Mouse (Mus musculus): ENCODE results near the gene Zpbp2.
A peak's percentile ranks its signal among the peaks of the same experiment; 100 is the strongest.

The Zpbp2 gene

DNA sequence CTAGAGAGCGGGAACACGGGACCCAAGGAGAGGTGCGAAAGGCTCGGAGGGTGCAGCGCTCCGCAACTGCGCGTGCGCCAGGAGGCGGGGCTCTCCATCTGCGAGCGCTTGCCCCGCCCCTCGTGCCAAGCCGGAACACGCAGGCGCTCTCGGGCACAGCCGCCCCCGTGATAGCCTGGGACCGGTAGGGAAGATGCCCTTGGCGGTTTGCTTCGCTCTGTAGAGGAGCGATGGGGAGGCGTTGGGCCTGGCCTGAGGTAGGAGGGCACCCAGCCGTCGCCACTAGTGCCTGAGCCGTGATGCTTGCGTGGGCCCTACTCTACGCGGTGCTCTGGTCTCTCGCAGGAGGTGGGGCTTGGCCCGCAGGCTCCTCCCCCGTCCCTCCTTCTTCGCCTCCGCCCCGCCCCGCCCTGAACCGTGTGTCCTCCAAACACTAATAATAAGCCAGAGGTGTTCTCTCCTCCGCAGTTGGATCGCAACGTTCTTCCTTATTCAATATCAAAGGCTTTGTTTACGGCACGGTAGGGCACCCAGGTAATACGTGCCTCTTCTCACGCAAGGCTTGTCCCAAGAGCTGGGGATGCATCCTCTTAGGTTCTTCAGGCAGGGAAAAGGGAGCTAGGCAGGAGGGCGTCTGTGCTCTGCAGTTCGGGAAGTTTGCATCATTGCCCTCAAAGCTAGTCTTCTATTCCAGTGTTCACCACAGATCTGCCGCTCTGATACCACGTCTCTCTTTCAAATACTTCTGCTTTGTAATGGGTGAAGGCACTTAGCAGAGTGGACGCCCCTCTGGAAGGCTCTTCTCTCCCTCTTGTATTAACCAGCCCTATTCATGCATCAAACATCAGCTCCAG lies at the start of gene Zpbp2:
Zpbp2 (plus strand) TSS at position 123 of the 854 bp plus-strand sequence.
- DNase-seq (ENCODE audit: low spot score) = peak; percentile 33

DNA sequence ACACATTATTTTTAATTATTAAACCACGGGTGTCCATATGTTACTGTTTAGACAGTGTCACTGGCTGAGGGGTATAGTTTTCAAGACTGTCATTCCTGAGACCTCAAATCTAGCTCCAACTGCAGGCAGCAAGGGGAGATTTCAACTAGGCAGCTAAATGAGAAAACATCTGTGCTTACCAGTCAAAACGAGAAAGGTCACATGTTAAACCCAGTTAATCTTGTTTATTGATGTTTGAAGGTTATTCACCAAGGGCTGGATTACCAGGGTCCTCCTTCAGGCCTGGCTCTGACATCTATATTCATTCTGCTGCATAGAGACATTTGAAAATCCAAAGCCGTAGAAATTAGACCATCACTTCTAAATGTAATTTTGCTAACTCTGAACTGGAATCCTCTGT lies 46.0 kb upstream of the Zpbp2 start:
- DNase-seq (ENCODE audit: low spot score) = no peak

DNA sequence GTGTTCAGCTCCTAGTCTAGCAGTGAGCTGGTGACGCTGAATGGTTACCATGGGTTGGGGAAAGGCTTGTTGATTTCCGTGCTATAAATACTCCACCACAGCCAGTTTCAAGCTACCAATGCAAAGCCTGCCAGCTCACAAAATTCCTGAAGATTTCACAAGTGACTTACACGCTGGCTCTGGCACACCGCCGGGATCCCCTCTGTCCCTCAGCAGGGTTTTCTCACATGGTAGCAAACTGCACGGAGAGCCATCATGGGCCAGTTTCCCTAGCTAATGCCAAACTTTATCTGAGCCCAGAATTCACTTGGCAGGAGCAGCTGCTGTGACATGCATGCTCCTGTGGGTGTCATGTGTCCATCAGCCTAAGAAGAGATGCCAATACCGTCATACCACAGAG lies 41.5 kb upstream of the Zpbp2 start:
- DNase-seq (ENCODE audit: low spot score) = no peak

DNA sequence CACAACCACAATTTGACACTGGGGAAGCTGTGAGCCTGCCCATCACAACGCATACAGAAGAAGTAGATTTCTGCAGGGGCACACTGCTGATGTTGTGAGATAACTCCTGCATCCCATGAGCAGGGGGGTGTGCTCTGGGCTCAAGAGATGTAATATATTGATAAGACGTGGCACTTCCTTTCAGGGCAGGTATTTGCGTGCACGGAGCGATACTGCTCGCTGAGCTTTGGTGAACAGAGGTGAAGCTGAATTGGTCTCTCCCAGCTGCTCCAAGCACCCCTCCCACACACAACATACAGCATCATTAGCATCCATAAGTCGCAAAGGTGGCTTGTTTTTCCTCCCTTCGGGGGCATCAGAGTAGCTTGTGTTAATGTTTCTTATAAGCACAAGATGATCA lies 40.8 kb upstream of the Zpbp2 start:
- no peak for DNase-seq (ENCODE audit: low spot score)

DNA sequence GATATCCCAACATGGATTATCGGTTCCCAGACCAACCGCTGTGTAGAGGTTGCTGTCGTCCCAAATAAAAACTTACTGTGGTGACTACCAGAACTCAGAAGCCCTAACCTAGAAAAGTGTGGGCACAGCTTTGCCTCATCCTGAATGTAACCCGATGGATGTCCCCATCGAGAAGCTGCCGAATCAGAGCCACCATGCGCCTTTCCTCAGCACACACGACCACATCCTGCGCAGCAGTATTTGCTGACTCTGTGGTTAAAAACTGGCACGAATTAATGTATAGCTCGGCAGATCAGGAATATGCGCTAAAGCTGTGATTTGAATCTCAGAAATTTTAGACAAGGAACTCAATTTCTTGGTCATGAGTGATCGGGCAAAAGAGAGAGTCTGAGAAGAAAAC lies 38.0 kb upstream of the Zpbp2 start:
- DNase-seq (ENCODE audit: low spot score) = no peak

DNA sequence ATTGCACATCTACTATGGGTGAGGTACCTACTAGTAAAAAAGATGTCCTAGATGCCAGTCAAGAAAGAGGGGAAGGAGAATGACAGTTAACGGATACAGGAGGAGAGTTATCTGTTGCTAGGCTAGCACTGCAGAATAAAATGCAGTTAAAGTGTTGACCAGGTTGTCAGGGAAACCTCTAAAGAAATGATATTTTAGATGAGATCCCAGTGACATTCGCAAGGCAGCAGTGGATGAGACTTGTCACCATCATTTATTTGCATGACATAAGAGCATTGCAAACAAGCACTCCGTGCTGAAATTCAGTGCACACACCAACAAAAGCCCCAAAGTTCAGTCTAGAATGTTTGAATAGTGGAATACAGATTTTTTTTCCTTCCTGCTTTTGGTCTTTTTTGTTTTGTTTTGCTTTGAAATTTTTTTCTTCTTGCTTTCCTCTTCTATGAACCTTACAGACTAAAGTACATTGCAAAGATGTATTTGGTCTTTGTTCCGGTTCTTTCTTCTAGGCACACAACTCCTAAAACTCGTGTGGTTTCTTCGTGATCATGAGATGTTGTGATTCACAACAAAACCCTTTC lies 37.5 kb upstream of the Zpbp2 start:
- DNase-seq (ENCODE audit: low spot score) = no peak

DNA sequence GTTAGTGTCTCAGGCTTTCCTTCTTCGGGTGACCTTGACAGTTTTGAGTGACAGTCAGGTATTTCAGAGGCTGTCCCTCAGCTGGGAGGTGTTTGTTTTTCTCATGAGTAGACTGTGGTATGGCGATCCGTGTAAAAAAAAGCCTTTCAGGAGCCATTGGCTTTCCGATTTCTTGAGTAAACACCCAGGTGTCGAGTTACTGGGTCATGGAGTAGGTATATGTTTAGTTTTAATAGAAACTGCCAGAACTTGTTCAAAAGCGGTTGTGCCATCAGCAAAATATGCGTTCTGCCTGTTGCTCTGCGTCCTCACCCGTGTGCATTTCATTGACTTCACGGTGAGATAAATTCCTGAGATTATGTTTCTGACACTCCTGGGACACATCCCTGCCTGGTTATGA lies 30.4 kb upstream of the Zpbp2 start:
- no peak for DNase-seq (ENCODE audit: low spot score)

DNA sequence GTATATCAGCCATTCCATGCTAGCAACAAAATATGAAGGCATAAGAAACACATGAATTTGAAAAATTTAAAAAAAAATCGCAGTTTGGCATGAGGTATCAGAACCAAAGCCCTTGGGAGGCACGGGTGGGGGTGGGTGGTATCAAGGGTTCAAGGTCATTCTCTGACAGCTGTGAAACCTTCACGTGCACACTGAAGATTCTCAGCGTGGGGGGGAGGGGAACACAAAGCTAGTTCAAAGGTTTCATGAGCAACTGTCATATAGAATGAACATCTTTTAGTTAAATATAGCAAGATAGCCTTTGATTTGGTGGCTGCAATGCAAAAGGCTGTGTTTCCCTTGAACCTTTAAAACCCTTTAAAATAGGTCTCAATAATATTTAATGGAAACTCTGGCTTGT lies 25.8 kb upstream of the Zpbp2 start:
- DNase-seq (ENCODE audit: low spot score) = no peak

DNA sequence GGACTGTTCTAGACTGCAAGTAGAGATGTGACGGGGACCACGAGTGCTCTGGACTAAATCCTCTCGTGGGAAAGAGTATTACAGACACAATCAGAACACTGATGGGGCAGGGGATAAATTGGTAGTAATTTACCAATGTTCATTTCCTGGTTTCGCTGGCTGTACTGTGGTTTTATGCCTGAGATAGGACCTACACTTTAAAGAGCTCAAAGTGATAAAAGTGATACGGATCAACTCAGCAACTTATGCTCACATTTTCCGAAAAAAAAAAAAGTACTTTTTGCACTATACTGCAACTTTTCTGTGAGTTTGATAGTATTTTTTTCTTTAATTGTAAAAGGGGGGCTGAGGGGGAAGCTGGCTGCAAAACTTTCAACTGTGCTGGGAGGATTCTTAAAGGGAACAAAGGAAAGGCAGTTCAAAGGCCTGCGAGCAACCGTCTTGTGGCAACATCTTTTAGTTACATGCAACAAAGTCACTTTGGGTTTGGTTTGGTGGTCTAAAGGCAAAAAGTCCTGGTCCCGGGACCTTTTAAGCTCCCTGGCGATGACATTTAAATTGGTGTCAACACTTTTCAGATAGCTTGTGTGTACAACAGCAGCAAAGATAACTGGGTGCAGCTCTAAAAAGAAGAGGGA lies 24.0 kb upstream of the Zpbp2 start:
- DNase-seq (ENCODE audit: low spot score) = no peak

DNA sequence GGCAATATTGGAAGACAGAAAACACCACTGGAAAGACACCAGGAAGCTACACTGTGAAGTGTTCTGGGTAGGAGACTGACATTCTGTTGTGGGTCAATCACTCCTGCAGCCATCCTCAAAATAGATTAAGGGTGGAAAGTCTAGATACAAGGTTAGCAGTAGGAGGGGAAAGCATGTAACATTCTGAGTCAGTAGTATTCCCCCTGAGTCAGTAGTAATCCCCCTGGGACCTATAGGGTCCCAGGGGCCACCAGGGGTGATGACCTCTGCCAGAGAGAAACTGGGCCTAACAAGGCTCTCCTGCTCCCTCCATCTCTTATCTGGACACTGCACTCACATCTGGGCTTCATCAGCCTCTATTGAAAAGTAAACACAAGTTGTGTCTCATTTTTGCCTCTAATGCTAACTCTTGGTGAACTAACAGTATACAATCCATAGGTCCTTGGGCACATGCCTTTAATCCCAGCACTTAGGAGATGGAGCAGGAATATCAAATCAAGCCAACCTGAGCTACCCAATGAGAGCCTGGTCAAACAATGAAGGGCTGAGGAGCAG lies 13.3 kb upstream of the Zpbp2 start:
- no peak for DNase-seq (ENCODE audit: low spot score)

DNA sequence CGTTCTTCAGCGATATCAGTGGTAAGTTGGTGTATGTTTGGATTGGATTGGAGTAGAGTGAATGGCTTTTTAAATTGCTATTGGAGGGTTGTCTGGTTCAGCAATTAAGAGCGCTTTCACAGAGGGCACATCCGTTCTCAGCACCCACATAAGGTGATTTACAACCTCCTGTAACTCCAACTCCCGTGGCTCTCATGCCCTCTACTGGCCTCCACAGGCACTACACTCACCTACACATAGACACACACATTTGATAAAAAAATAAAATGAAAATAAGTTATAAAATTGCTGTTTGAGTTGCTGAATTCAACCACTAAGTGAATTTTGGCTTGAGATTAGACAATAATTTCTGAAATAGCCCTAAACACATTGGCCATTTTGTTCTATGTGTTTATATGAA lies 10.6 kb upstream of the Zpbp2 start:
- DNase-seq (ENCODE audit: low spot score) = no peak

DNA sequence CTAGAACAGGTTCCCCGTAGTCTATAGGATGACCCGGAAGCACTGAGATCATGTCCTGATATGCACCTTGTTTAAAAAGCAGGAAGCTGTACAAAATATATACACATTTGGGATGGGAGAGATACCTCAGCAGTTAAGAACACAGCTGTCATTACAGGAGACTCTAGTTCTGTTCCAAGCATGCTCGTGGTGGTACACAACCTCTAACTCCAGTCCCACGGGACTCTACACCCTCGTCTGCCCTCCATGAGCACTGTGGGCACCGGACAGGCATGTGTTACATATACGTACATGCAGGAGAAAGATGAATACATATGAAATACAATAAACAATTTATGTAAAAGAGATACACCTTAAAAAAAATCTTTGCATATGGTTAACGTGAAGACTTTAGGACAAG lies 8.3 kb upstream of the Zpbp2 start:
- no peak for DNase-seq (ENCODE audit: low spot score)

DNA sequence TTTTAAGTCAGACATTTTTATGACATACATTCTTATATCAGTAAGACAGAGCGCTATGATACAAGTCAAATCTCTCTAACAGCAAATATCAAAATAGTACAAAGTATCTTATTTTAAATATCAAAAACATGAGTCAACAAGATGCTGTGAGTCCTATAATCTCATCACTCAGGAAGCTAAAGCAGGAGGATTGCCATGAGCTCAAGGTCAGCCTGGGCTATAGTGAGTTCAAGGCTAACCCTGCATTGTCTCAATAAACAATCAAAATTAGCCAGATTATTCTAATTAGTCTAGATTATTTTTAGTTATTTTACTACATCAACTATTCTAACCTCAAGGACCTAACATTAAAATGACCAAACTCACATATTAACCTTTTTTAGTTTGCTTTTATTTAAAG lies 7.5 kb upstream of the Zpbp2 start:
- no peak for DNase-seq (ENCODE audit: low spot score)

DNA sequence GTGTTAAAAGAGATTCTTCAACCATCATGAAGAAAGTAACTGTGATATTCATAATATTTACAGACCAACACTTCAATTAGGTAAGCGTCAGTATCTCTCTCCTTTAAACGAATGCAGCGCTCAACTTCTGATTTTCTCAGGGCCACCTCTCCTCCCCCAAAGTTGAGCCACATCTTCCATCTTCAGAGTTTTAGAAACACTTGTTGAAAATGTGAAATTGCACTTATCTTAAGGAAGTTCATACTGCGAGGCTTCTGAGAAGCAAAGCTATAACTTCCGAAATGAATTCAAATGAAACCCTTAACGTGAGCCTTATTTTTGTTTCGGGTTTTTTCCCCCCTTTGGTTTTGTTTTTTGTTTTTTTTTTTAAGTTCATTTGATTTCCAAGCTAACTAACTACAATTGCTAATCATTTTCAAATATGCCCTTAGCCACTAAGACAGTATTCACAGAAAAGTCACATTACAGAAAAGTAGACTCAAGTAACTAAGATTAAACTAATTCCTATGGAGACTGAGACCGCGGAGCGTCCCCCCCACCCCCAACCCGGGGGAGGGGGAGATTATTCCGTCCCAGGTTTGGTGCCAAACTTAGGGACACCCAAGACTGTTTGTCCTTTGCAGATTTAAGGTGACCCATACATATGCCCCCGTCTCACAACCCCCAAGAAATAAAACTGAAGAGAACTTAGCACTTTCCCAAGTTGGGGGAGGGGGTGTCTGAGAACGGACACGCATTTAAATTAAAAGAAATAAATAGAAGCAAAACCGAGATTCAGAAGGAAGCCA lies 5.8 kb upstream of the Zpbp2 start:
- no peak for DNase-seq (ENCODE audit: low spot score)

DNA sequence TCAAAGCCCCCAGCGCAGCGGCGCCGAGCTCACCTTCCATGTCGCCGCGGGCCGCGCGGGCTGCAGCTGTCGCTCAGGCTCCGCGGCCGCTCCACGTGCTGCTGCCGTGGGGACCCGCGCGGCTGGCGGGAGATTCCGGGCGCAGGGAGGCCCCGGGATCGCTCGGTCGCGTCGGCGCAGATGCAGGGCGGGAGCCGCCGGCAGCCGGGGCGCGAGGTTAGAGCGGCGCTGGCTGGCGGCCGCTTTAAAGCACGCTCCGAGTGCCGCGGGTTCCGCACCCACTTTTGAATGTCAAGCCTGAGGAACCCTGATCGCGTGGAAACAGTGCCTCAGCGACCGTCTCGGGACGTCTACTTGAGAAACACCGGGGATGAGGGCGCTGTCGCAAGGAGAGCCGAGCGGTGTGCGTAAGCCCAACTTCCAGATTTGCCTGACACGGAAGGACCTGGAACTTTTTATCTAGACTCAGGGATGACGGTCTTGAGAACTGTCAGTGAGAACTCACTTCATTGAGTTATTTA lies 5.1 kb upstream of the Zpbp2 start, which contains the start of gene Ikzf3:
Ikzf3 (minus strand) TSS at position 321 of the 521 bp plus-strand sequence.
- DNase-seq (ENCODE audit: low spot score) = no peak

DNA sequence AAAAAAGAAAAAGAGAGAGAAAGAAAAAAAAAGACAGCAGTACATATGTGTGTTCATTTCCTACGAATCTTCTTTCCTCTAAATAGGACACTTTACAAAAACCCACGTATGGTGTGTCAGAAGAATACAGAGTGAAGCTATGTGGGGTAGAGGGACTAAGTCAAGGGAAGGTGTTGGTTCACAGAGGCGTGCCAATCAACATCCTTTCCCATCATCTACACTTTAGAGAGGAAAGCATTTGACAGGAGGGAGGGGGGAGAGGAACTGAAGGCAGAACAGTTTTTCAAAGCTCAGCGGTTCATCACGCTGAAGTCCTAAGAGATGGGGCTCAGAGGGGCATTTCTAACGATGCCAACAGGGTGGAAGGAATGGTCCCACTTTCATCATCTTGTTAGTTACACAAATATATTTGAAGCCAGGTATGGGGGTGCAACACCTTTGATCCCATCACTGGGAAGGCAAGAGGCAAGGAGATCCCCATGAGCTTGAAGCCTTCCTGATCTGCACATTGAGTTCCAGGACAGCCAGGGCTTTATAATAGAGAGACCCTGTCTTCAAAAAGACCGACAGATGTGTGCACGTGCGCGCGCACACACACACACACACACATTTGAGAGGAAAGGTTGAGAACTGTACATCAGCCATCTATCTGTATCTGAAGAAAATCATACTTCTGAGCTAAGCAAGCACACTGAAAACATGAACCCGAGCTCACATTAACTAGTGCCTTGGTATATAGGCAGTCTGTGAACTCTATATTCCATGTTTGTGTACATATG lies 4.2 kb upstream of the Zpbp2 start:
- DNase-seq (ENCODE audit: low spot score) = no peak

DNA sequence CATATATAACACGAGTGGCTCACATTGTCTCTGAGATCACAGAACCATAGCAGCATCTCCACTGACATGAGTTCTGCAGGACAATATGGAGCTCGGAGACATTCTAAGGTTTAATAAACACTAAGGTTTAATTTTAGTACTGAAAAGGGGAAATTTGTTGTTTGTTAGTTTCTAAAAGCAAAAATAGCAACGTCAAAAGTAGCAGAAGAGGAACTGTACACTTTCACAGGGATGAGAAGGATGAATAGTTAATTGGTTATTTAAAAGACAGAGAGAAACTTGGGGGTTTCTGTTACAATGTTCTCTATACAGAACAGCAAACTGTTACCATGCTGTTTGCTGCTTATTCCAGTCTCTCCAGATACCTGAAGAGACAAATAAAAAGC lies 3.6 kb upstream of the Zpbp2 start:
- DNase-seq (ENCODE audit: low spot score) = no peak

DNA sequence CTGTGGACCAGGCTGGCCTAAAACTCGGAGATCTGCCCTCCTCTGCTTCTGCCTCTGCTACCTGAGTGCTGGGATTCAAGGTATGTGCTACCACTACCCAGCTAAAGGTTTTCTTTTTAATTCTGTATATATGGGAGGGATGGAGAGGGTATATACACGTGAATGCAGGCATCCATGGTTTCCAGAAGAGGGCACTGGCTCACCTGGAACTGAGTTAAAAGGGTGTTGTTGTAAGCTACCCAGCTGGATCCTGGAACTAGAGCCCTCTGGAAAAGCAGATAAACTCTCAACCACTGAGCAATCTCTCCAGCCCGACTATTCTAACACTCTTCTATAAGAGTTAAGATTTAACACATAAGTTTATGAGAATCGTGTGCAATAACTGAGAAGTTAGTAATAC lies 1.5 kb upstream of the Zpbp2 start:
- DNase-seq (ENCODE audit: low spot score) = no peak

DNA sequence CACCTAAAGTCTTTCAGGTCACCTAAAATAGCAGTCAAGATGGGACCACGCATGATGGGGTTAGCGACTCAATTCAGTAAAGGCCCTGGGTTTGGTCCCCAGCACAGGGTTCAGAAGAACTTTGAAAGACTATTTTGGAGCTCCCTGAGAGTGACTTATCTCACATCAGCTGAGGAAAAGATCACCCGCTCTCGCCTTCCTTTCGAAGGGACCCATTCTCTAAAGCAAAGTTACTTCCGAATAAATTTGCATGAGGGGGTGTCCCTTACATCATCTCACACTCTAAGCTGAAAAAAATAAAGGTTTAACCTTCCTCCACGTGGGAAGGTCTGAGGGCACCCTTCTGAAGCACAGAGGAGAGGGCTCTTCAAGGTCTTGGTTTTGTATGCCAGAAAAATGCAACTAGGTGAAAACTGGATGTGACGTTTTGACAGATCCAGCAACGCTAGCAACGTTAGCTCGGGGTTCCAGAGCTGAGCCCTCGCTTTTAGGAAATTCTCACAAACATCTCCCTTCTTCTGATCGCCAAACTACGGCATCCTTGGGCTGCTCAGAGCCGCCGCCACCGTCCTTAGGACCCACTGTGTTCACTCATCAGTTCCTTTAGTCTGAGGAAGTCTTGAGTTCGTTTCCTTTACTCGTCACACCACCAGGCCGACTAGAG lies 454 bp upstream of the Zpbp2 start:
- no peak for DNase-seq (ENCODE audit: low spot score)

DNA sequence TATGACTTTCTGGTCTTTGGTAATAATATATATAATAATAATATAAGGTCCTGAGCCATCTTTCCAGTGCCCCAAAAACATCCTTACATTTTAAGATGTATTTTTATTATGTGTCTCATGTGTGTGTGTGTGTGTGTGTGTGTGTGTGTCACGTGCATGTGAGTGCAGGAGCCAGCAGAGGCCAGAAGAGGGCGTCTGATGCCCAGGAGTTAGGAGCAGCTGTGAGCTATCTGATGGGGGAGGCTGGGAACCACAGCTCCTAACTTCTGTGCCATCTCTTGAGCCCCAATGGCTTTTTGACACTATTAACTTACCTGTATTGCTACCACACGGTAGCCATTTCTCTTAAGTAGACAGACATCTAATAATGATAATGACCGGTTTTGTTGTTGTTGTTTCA lies 3.1 kb downstream of the Zpbp2 start:
- no peak for DNase-seq (ENCODE audit: low spot score)

Measured in urinary bladder, postnatal 10 days (tissue).